Mouse (Mus musculus): ENCODE measurements around the gene Fam216b. TPM values are rescaled to one million over a fixed set of nuclear protein-coding genes. Genes with fewer than 3 reads are reported as not detected.

The Fam216b gene
- polyA plus RNA-seq, 1 experiment, result not detected

DNA sequence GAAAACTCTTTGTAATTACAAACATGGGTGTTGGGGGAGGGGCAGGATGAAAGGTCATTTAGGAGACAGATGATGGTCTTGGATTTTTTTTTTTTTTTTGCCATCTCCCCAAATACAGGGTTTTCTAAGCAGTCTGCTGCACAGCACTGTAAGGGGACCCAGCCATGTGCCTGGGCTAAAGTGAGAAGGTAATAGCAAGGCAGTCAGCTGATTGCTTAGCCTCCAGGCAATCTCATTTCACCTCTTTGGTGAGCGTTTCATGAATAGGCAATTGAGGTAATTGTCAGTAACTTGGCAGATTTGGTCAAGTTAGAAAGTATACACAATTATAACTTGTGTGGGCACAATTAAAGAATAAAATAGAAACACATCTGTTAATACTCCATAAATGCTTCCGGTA lies 28.5 kb upstream of the Fam216b start:
- no peaks in the 10 kb centered on the region for H3K36me3 ChIP-seq (ENCODE audit: control insufficient read depth, insufficient read depth)
- H3K79me2 ChIP-seq (ENCODE audit: control insufficient read depth, insufficient read depth), result no peaks in the 10 kb centered on the region
- H3K4me3 ChIP-seq (ENCODE audit: insufficient read depth, poor library complexity, severe bottlenecking), result no peak overlapping the region
- H3ac ChIP-seq (ENCODE audit: control insufficient read depth, insufficient read length, low read depth), result no peak overlapping the region
- no peak for TF ChIP-seq MYOD1 (IDR thresholded peaks at IDR 0.05; ENCODE audit: control insufficient read depth, insufficient read length, low read depth)
- no peak for TF ChIP-seq CEBPB (IDR thresholded peaks at IDR 0.05; ENCODE audit: low read depth)
- no peak for TF ChIP-seq USF1 (IDR thresholded peaks at IDR 0.05; ENCODE audit: low read depth)
- TF ChIP-seq MYOG (IDR thresholded peaks at IDR 0.05; ENCODE audit: control insufficient read depth, extremely low read depth, insufficient read length), result no peak
- TF ChIP-seq CTCF (IDR thresholded peaks at IDR 0.05; ENCODE audit: control insufficient read depth, insufficient read depth, insufficient read length), result no peak
- TF ChIP-seq MAX (IDR thresholded peaks at IDR 0.05), result no peak
- no peak for TF ChIP-seq FOSL1 (IDR thresholded peaks at IDR 0.05; ENCODE audit: insufficient read depth, low read length, poor library complexity, severe bottlenecking)
- H3K27me3 ChIP-seq (ENCODE audit: control insufficient read depth, insufficient read depth, insufficient read length), result no peaks in the 10 kb centered on the region
- no peaks in the 10 kb centered on the region for H3K79me3 ChIP-seq (ENCODE audit: low read depth)

DNA sequence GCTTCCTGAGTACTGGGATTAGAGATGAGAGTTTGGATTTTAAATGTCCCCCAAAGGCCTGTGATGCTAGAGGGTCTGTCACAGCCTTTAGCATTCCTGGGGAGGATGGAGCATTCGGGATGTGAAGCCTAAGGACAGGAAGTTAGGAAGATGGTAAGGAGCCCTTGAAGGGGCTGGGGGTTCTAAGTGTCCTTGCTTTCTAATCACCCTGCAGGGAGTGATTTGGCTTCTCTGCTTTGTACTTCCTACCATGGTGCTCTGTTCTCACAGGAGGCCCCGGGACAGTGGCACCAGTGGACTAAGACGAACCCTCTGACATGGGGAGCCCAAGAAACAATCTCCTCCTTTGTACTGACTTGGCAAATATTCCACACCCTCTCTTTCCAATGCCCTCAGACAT lies 23.7 kb upstream of the Fam216b start:
- Histone ChIP-seq H3K79me2 (ENCODE audit: control insufficient read depth, insufficient read depth) (no peaks in the 10 kb centered on the region), H3K36me3 (ENCODE audit: control insufficient read depth, insufficient read depth) (no peaks in the 10 kb centered on the region), H3K27me3 (ENCODE audit: control insufficient read depth, insufficient read depth, insufficient read length) (no peaks in the 10 kb centered on the region), H3K79me3 (ENCODE audit: low read depth) (no peaks in the 10 kb centered on the region), H3ac (ENCODE audit: control insufficient read depth, insufficient read length, low read depth) (no peak overlapping the region), H3K4me3 (ENCODE audit: insufficient read depth, poor library complexity, severe bottlenecking) (no peak overlapping the region)
- TF ChIP-seq CEBPB (IDR thresholded peaks at IDR 0.05; ENCODE audit: low read depth), result no peak
- no peak for TF ChIP-seq MYOD1 (IDR thresholded peaks at IDR 0.05; ENCODE audit: control insufficient read depth, insufficient read length, low read depth)
- no peak for TF ChIP-seq FOSL1 (IDR thresholded peaks at IDR 0.05; ENCODE audit: insufficient read depth, low read length, poor library complexity, severe bottlenecking)
- no peak for TF ChIP-seq MYOG (IDR thresholded peaks at IDR 0.05; ENCODE audit: control insufficient read depth, extremely low read depth, insufficient read length)
- no peak for TF ChIP-seq USF1 (IDR thresholded peaks at IDR 0.05; ENCODE audit: low read depth)
- TF ChIP-seq CTCF (IDR thresholded peaks at IDR 0.05; ENCODE audit: control insufficient read depth, insufficient read depth, insufficient read length), result no peak
- no peak for TF ChIP-seq MAX (IDR thresholded peaks at IDR 0.05)

DNA sequence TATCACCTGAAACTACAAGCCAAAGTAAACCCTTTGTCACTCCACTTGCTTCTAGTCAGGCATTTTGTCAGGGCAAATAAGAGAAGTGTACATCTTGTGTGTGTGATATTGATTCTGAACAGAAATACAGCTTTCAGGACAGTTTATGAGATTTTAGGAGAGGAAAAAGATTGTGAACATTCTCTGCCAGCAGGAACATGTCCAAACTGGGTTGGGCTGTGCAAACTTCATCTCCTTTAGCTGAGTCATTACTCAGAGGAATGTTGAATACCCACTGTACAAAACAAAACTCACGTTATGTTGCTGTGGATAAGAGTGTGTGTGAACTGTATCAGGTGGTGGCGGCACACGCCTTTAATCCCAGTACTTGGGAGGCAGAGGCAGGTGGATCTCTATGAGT lies 22.1 kb upstream of the Fam216b start:
- H3ac ChIP-seq (ENCODE audit: control insufficient read depth, insufficient read length, low read depth), result no peak overlapping the region
- H3K79me3 ChIP-seq (ENCODE audit: low read depth), result no peaks in the 10 kb centered on the region
- no peaks in the 10 kb centered on the region for H3K36me3 ChIP-seq (ENCODE audit: control insufficient read depth, insufficient read depth)
- no peak for TF ChIP-seq MYOD1 (IDR thresholded peaks at IDR 0.05; ENCODE audit: control insufficient read depth, insufficient read length, low read depth)
- no peaks in the 10 kb centered on the region for H3K27me3 ChIP-seq (ENCODE audit: control insufficient read depth, insufficient read depth, insufficient read length)
- H3K4me3 ChIP-seq (ENCODE audit: insufficient read depth, poor library complexity, severe bottlenecking), result no peak overlapping the region
- no peaks in the 10 kb centered on the region for H3K79me2 ChIP-seq (ENCODE audit: control insufficient read depth, insufficient read depth)

DNA sequence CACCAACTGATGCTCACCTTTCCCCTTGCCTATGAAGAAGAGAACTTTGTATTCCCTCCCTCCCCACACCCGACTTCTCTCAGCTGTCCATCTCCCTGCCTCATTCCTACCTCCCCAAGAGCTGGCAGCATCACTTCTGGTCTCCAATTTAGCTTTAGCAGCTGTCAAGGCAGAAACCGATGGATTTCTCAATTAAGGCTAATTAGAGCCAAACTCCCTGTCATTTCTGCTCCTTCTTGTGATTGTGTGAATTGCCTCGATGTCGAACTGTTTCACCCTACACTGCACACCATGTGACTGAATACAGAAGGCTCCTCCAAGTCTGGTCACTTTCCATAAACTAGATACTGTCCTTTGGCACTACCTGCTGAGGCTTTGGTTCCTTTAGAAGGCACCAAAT lies 20.6 kb upstream of the Fam216b start:
- H3K79me2 ChIP-seq (ENCODE audit: control insufficient read depth, insufficient read depth), result no peaks in the 10 kb centered on the region
- no peaks in the 10 kb centered on the region for H3K36me3 ChIP-seq (ENCODE audit: control insufficient read depth, insufficient read depth)
- no peaks in the 10 kb centered on the region for H3K79me3 ChIP-seq (ENCODE audit: low read depth)
- H3K27me3 ChIP-seq (ENCODE audit: control insufficient read depth, insufficient read depth, insufficient read length), result no peaks in the 10 kb centered on the region
- no peak overlapping the region for H3K4me3 ChIP-seq (ENCODE audit: insufficient read depth, poor library complexity, severe bottlenecking)
- TF ChIP-seq MAX (IDR thresholded peaks at IDR 0.05) (no peak), USF1 (IDR thresholded peaks at IDR 0.05; ENCODE audit: low read depth) (no peak), MYOD1 (IDR thresholded peaks at IDR 0.05; ENCODE audit: control insufficient read depth, insufficient read length, low read depth) (no peak)
- H3ac ChIP-seq (ENCODE audit: control insufficient read depth, insufficient read length, low read depth), result no peak overlapping the region

DNA sequence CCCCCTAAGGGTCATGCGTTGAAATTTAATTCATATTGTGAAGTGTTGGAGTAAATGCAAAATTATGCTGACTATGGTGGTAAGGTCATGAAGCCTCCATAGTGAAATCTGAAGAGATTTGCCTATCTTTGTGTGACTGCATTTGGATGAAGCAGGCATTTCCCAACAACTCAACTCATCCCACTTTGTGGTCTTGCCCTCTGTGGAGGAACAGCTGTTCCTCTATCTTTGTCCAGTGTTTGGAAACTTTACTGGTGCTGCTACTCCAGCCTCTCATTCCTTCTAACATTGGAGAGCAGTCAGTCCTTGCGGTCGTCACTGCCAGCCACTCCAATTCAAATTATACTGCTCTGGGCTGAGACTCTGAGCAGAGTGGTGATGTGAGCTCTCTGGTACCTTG lies 19.6 kb upstream of the Fam216b start:
- Histone ChIP-seq H3K36me3 (ENCODE audit: control insufficient read depth, insufficient read depth) (no peaks in the 10 kb centered on the region), H3K79me2 (ENCODE audit: control insufficient read depth, insufficient read depth) (no peaks in the 10 kb centered on the region), H3K79me3 (ENCODE audit: low read depth) (no peaks in the 10 kb centered on the region), H3K27me3 (ENCODE audit: control insufficient read depth, insufficient read depth, insufficient read length) (no peaks in the 10 kb centered on the region), H3ac (ENCODE audit: control insufficient read depth, insufficient read length, low read depth) (no peak overlapping the region), H3K4me3 (ENCODE audit: insufficient read depth, poor library complexity, severe bottlenecking) (no peak overlapping the region)
- TF ChIP-seq CEBPB (IDR thresholded peaks at IDR 0.05; ENCODE audit: low read depth), result no peak

DNA sequence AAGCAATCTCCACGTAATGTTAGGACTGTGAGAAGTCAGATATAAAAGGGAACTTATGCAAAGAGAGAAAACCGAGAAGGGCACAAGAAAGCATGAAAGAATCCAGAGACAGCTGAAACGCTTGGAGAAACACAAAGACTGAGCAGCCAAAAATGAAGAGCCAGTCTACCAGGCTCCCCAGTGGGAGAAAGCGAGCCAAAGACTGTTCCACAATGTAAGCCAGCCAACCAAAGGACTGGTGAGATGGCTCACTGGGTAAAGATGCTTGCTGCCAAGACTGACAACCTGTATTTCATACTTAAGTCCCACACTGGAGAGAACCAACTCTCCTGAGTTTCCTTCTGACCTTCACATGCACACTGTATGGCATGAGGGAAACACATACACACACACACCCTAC lies 784 bp upstream of the Fam216b start:
- Histone ChIP-seq H3K4me3 (ENCODE audit: insufficient read depth, poor library complexity, severe bottlenecking) (no peak overlapping the region), H3K27me3 (ENCODE audit: control insufficient read depth, insufficient read depth, insufficient read length) (no peaks in the 10 kb centered on the region), H3K79me2 (ENCODE audit: control insufficient read depth, insufficient read depth) (no peaks in the 10 kb centered on the region), H3ac (ENCODE audit: control insufficient read depth, insufficient read length, low read depth) (no peak overlapping the region), H3K79me3 (ENCODE audit: low read depth) (no peaks in the 10 kb centered on the region), H3K36me3 (ENCODE audit: control insufficient read depth, insufficient read depth) (no peaks in the 10 kb centered on the region)
- TF ChIP-seq MAX (IDR thresholded peaks at IDR 0.05), result no peak
- TF ChIP-seq MYOG (IDR thresholded peaks at IDR 0.05; ENCODE audit: control insufficient read depth, extremely low read depth, insufficient read length), result no peak
- TF ChIP-seq USF1 (IDR thresholded peaks at IDR 0.05; ENCODE audit: low read depth), result no peak
- no peak for TF ChIP-seq FOSL1 (IDR thresholded peaks at IDR 0.05; ENCODE audit: insufficient read depth, low read length, poor library complexity, severe bottlenecking)
- no peak for TF ChIP-seq CEBPB (IDR thresholded peaks at IDR 0.05; ENCODE audit: low read depth)
- no peak for TF ChIP-seq CTCF (IDR thresholded peaks at IDR 0.05; ENCODE audit: control insufficient read depth, insufficient read depth, insufficient read length)
- no peak for TF ChIP-seq MYOD1 (IDR thresholded peaks at IDR 0.05; ENCODE audit: control insufficient read depth, insufficient read length, low read depth)
